Mouse (Mus musculus) effector memory CD4-positive, alpha-beta T cell, adult 5 months (primary cell): ENCODE data around the gene S100a5. TPM values are rescaled to one million over a fixed set of nuclear protein-coding genes. Genes with fewer than 3 reads are reported as not detected.

Experiments used
- polyA plus RNA-seq: library from polyadenylated mRNA; unstranded; fragments of 100-300 nt; shearing (Covaris generic); gene quantifications from one replicate; pipeline ENCODE4 v1.2.1, GENCODE M21; 2017

The S100a5 gene
- not detected for polyA plus RNA-seq

GRCm38 (mm10) chr3:90608223-90608622 is at the start of gene S100a5:
Gene S100a5 (plus strand): TSS chr3:90608523.

GRCm38 (mm10) chr3:90560008-90560628 is 48.2 kb upstream of the S100a5 start, which contains the start of gene S100a3:
Gene S100a3 (plus strand): TSS chr3:90560578.

GRCm38 (mm10) chr3:90589947-90590346 is 18.4 kb upstream of the S100a5 start, which contains the start of gene S100a2:
Gene S100a2 (plus strand): TSS chr3:90590247.

GRCm38 (mm10) chr3:90601486-90602110 is 6.7 kb upstream of the S100a5 start, which contains the start of gene Gm42674:
Gene Gm42674 (plus strand): TSS chr3:90601904.

GRCm38 (mm10) chr3:90603623-90604022 is 4.7 kb upstream of the S100a5 start, which contains the start of gene S100a4:
Gene S100a4 (plus strand): TSS chr3:90603771.

GRCm38 (mm10) chr3:90612728-90613291 is 4.5 kb downstream of the S100a5 start, which contains the start of gene S100a6:
Gene S100a6 (plus strand): TSS chr3:90612882.

GRCm38 (mm10) chr3:90653717-90654116 is 45.4 kb downstream of the S100a5 start, which contains the start of gene S100a7a:
Gene S100a7a (plus strand): TSS chr3:90654017.

Other genes starting within 250 kb of the S100a5 start
- not detected for gene Slc27a3, start 218.6 kb upstream of the S100a5 start, polyA plus RNA-seq
- gene Ints3, start 174.9 kb upstream of the S100a5 start, polyA plus RNA-seq, result 18.6 TPM
- gene Npr1, start 142.7 kb upstream of the S100a5 start, polyA plus RNA-seq, result not detected
- 84.0 TPM for gene Ilf2, start 132.4 kb upstream of the S100a5 start, polyA plus RNA-seq
- gene Snapin, start 117.5 kb upstream of the S100a5 start, polyA plus RNA-seq, result 56.9 TPM
- 165 TPM for gene Chtop, start 99.0 kb upstream of the S100a5 start, polyA plus RNA-seq
- 1.1 TPM for gene S100a1, start 94.1 kb upstream of the S100a5 start, polyA plus RNA-seq
- 123 TPM for gene S100a13, start 94.1 kb upstream of the S100a5 start, polyA plus RNA-seq
- gene S100a14, start 81.7 kb upstream of the S100a5 start, polyA plus RNA-seq, result not detected
- gene S100a16, start 71.3 kb upstream of the S100a5 start, polyA plus RNA-seq, result not detected
- gene S100a3, start 47.9 kb upstream of the S100a5 start, polyA plus RNA-seq, result 2.3 TPM
- gene S100a2, start 18.3 kb upstream of the S100a5 start, polyA plus RNA-seq, result not detected
- not detected for gene Gm42674, start 6.6 kb upstream of the S100a5 start, polyA plus RNA-seq
- 279 TPM for gene S100a4, start 4.8 kb upstream of the S100a5 start, polyA plus RNA-seq
- 579 TPM for gene S100a6, start 4.4 kb downstream of the S100a5 start, polyA plus RNA-seq
- gene S100a7a, start 45.5 kb downstream of the S100a5 start, polyA plus RNA-seq, result 0.39 TPM
- gene S100a8, start 60.5 kb downstream of the S100a5 start, polyA plus RNA-seq, result not detected
- not detected for gene S100a9, start 87.2 kb downstream of the S100a5 start, polyA plus RNA-seq
- not detected for gene Pglyrp4, start 118.4 kb downstream of the S100a5 start, polyA plus RNA-seq
- not detected for gene Gm5849, start 169.4 kb downstream of the S100a5 start, polyA plus RNA-seq